Mouse (Mus musculus): Measurements from ENCODE around the gene Rps19bp1.

The Rps19bp1 gene

GRCm38 (mm10) chr15:80256656-80257601 is 7.2 kb downstream of the Rps19bp1 start:
- DNase-seq (ENCODE audit: low read depth), result no peak

DNA sequence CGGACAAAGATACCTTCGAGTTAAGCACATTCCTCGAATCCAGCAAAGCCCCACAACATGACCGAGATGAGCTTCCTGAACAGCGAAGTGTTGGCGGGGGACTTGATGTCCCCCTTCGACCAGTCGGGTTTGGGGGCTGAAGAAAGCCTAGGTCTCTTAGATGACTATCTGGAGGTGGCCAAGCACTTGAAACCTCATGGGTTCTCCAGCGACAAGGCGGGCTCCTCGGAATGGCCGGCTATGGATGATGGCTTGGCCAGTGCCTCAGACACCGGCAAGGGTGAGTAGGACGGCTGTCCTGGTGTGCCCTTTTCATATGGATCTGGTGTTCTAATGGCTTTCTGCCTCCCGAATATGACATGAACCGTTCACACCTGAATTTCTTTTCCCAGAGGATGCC is 7.9 kb downstream of the Rps19bp1 start:
- no peak for DNase-seq (ENCODE audit: low read depth)

- DNase-seq (ENCODE audit: low read depth), result peak; percentile 57
Measured at GRCm38 (mm10) chr15:80255646-80256121, 8.4 kb downstream of the Rps19bp1 start.

- peak; percentile 100 for DNase-seq (ENCODE audit: low read depth)
Measured at GRCm38 (mm10) chr15:80254847-80255645, 9.1 kb downstream of the Rps19bp1 start, which contains the start of gene Atf4. Gene Atf4, plus strand, starts transcription at chr15:80255184.

DNA sequence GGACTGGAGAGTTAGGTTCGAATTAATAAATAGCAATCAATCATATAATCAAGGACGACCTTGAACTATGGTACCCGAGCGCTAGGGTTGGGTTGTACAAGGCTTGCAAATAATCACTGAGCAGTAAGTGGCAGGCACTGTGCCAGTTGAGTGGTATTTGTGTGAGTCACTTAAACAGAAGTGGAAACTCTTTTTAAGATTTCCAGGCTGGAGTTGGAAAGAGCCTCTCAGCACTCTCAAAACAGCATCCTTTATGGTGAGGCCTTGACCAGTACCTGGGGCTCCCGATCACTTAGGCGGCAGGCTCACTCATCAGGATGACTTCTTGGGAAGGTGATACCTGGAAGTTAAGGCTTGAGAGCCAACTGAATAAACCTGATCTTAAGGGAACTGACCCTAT is 9.9 kb downstream of the Rps19bp1 start:
- no peak for DNase-seq (ENCODE audit: low read depth)

- no peak for DNase-seq (ENCODE audit: low read depth)
Measured at GRCm38 (mm10) chr15:80253530-80253929, 10.6 kb downstream of the Rps19bp1 start.

DNA sequence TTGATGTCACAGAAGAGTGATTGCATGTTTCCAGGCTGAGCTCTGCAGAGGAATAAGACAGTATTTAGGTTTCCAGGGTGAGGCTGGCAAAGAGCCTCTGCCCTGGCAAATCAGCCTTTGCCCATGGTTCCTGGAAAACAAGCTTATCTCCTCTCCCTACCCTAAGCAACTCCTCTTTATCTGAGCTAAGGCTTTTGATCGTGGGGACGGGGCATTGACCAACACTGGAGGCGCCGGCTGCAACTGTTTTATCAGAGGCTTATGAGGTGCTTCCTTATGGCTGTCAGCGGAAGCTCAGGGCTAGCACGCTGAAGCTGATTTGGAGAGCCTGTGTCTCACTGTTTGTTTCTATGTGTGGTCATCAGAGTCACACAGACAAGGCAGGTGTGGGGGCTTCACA is 13.5 kb downstream of the Rps19bp1 start:
- no peak for DNase-seq (ENCODE audit: low read depth)

GRCm38 (mm10) chr15:80249672-80250071 is 14.4 kb downstream of the Rps19bp1 start:
- no peak for DNase-seq (ENCODE audit: low read depth)

DNA sequence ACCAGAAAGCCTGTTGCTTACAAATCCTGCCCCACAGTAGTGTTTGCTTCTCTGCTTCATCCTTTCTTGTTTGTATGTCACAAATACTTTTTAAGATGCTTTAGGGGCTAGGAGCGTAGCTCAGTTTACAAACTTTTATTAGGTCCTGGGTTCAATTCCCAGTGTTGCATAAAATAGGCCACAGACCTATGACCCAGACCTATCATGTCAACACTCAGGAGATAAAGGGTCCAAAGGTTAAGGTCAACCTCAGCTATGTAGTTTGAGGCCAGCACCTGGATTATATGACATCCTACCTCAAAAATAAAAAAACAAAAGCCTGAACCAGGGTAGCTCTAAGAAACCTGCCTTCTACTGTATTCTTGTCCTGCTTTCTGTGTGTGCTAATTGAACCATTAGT is 15.5 kb downstream of the Rps19bp1 start:
- no peak for DNase-seq (ENCODE audit: low read depth)

GRCm38 (mm10) chr15:80248135-80248534 is 16.0 kb downstream of the Rps19bp1 start:
- no peak for DNase-seq (ENCODE audit: low read depth)

DNA sequence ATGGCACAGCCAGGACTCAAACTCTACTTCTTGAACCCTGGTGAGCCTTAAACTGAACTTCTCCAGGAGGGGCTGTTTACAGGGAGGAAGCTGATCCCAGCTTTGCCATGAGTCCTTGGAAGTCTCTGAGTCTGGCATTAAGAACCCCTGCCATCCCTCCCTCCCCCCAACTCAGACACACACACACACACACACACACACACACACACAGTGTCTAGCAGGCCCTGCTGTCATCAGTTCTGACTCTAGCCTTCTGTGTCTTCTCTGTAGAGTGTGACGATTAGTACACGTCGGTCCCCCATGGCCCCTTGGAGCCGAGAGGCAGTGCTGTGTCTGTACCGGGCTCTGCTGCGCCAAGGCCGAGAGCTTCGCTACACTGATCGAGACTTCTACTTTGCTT is 28.6 kb downstream of the Rps19bp1 start, which contains the start of gene AC140267.1:
Gene AC140267.1, plus strand, starts transcription at position 301 of the 400 bp plus-strand sequence.
- DNase-seq (ENCODE audit: low read depth), result no peak

DNA sequence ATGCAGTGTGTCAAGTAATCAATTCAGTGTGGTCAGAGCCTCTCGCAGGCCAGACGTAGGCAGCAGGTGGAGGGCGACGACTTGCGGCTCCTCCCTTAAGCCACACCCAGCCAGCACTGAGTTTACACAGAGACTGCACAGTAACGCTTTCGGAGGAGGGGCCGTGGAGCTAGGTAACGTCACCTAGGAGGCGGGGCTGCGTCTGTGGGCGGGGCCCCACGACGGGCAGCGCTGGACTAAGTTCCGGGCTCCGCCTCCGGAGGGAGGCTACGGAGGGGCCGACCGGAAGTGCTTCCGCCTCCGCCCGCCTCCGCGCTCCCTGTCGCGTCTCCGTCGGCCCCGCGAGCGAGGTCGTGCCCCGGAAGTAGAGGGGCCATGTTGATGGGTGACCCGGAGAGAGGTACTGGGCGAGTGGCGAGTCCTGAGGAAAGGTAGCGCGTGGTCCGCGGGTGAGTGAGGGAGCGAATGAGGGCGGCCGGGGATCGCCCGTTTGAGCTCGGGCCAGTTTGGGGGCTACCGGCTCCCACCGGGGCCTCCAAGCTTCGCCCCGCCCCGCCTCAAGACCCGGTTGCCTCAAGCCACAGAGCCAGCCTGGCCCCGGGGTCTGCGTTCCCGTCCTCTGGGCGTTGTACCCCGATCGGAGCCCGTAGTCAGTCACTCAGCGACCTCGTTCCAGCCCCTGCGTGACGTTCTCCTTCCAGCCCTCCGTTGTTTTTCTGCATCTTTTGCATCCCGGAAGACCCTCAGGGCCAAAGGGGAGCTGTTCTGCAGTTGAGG is 30.2 kb downstream of the Rps19bp1 start, which contains the start of gene Mief1:
Gene Mief1, plus strand, starts transcription at position 286 of the 777 bp plus-strand sequence.
- peak; percentile 92 for DNase-seq (ENCODE audit: low read depth)

- DNase-seq (ENCODE audit: low read depth), result no peak
Measured at GRCm38 (mm10) chr15:80233053-80233452, 31.1 kb downstream of the Rps19bp1 start.

GRCm38 (mm10) chr15:80232331-80232730 is 31.8 kb downstream of the Rps19bp1 start:
- DNase-seq (ENCODE audit: low read depth), result no peak

DNA sequence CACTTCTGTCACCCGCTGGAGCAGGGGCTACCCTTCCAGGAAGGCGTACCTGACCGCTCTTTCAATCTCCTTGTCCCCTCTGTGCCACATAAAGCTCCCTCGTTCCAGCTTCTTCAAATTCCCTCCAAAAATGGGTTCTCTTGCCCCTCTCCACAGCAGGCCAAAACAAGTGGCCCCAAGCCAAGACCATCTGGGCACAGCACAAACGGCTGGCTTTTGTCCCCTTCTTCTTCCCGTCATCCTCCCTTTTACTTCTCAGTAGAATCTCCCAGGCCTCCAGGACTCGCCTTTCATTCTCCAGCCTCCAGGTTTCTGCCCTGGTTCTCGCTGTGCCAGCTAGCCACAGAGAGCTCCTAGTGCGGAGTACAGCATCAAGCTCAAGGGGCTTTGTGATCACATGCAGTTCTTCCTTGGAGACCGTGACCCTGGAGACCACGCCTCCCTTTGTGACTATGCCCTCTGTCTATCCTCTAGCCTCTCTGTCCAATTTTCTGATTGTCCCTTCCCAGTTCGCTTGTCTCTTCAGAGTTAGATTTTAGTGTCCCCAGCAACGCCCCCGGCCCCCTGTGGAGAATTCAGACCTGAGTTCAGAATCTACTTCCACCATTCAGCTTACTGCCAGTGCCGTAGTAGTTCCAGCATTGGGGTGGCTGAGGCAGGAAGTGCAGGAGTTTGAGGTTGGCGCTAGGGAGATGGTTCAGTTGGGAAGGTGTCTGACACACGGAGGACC is 35.9 kb downstream of the Rps19bp1 start:
- DNase-seq (ENCODE audit: low read depth), result no peak

DNA sequence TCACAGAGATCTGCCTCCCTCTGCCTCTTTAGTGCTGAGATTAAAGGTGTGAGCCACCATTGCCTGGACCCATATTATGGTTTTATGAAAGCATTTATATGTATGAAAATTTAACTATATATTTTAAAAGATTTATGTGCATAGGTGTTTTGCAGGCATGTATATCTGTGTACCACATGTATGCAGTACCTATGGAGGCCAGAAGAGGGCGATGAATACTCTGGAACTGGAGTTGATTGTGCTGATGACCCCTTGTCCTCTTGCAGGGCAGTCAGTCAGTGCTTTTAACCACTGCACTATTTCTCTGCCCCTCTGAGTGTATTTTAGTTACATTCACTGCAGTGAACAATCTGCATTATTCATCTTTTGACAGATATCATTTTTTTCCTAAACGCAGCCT is 38.3 kb downstream of the Rps19bp1 start:
- DNase-seq (ENCODE audit: low read depth), result no peak

DNA sequence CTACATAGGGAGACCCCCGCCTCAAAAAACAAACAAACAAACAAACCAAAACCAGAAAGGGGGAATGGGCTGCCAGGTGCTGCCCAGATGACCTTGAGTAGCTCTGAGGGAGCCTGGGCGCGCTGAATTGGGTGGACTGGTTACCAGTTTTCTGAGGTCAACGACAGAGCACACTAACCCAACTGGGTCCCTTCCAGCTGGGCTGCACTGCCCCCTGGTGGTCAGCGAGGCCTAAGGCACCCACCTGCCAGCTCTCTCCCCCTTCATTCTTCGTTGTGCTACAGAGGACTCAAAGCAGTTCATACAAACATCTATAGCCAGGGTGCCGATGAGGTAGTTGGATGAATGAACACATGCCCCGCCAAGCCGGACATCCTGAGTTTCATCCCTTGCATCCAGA is 38.9 kb downstream of the Rps19bp1 start:
- no peak for DNase-seq (ENCODE audit: low read depth)

GRCm38 (mm10) chr15:80223751-80224150 is 40.4 kb downstream of the Rps19bp1 start:
- DNase-seq (ENCODE audit: low read depth), result no peak

DNA sequence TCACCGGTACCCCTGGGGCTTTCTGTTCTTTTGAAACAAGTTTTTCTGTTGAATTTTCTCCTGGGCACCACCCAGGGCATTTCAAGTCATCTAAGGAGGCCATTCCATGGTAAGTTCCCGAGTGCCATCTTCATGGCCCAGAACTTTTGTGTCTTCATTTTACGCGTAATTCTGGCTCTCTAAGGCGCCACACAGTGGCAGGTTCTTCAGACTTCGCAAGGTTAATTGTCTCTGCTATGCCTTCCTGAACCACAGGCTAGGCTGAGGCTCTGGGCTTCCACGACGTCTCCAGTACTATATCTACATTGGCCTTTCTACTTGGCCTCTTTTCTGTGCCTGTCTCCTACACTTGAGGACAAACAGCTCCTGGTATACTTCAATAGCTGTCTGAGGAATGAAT is 43.1 kb downstream of the Rps19bp1 start:
- no peak for DNase-seq (ENCODE audit: low read depth)

GRCm38 (mm10) chr15:80219705-80220657 is 44.1 kb downstream of the Rps19bp1 start:
- DNase-seq (ENCODE audit: low read depth), result no peak
